Mouse (Mus musculus): ENCODE measurements around the gene Zdbf2. TPM values are rescaled to one million over a fixed set of nuclear protein-coding genes. Genes with fewer than 3 reads are reported as not detected.

The Zdbf2 gene
- 9.5 TPM for polyA plus RNA-seq (2015; fragmentation: Illumina TruSeq; extraction: RNeasy Lipid Tissue Mini Kit (QIAGEN cat#74804); ENCODE audit: low read depth, low replicate concordance)

GRCm38 (mm10) chr1:63272741-63273338 lies at the start of gene Zdbf2:
Zdbf2 (plus strand) TSS chr1:63273265.

Other genes starting within 250 kb of the Zdbf2 start
- gene Ino80d, start 158.6 kb upstream of the Zdbf2 start, polyA plus RNA-seq (2015; fragmentation: Illumina TruSeq; extraction: RNeasy Lipid Tissue Mini Kit (QIAGEN cat#74804); ENCODE audit: low read depth, low replicate concordance), result 7.1 TPM
- gene Eef1b2, start 96.4 kb upstream of the Zdbf2 start, polyA plus RNA-seq (2015; fragmentation: Illumina TruSeq; extraction: RNeasy Lipid Tissue Mini Kit (QIAGEN cat#74804); ENCODE audit: low read depth, low replicate concordance), result 604 TPM
- gene Ndufs1, start 96.4 kb upstream of the Zdbf2 start, polyA plus RNA-seq (2015; fragmentation: Illumina TruSeq; extraction: RNeasy Lipid Tissue Mini Kit (QIAGEN cat#74804); ENCODE audit: low read depth, low replicate concordance), result 159 TPM
- gene Gpr1, start 58.7 kb upstream of the Zdbf2 start, polyA plus RNA-seq (2015; fragmentation: Illumina TruSeq; extraction: RNeasy Lipid Tissue Mini Kit (QIAGEN cat#74804); ENCODE audit: low read depth, low replicate concordance), result 1.5 TPM
- 79.0 TPM for gene Adam23, start 172.6 kb downstream of the Zdbf2 start, polyA plus RNA-seq (2015; fragmentation: Illumina TruSeq; extraction: RNeasy Lipid Tissue Mini Kit (QIAGEN cat#74804); ENCODE audit: low read depth, low replicate concordance)

Data from brain, adult 10 weeks (tissue).